Mouse (Mus musculus) embryonic fibroblast, embryonic 13.5 days (primary cell): Measurements from ENCODE around the gene Lin54.

ENCODE experiments used
- CTCF ChIP-seq: IDR thresholded peaks from 2 replicates; pipeline ENCODE4 v1.5.1; 2011; ENCODE audit warnings: mild to moderate bottlenecking, control low read depth, low read length, moderate library complexity, borderline replicate concordance; ENCODE audit not compliant: insufficient read depth
- POLR2A ChIP-seq: IDR thresholded peaks from 2 replicates; pipeline ENCODE4 v1.6.1; 2011; ENCODE audit warnings: low read depth, mild to moderate bottlenecking, control low read depth, low read length, moderate library complexity

DNA sequence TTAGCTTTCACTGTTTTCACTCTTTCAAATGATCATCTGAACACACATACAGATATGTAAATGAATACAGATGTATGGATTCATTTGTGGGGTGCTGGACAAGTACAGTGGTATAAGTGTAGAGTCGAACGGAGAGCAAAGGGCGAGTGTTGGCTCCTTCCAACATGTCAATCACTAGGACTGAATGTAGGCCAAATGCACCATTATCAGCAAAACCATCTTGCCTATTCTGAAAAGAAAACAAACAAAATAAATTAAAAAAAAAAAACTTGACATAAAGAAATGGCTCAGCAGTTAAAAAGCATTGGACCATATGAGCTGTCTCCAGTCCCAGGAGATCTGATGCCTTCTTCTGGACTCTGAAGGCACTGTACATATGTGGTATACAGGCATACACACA lies 12.2 kb downstream of the Lin54 start:
- TF ChIP-seq CTCF = no peak
- TF ChIP-seq POLR2A = no peak
